Mouse (Mus musculus) layer of hippocampus, postnatal 14 days (tissue): ENCODE measurements at regions not wholly inside any gene's neighbourhood (a gene's known extent, or its start where the extent isn't known, plus 50 kb on each side); places are given as distances from the start of the nearest gene placed in this dataset.
A peak's percentile ranks its signal among the peaks of the same experiment; 100 is the strongest.

Source experiments
- DNase-seq, 2 experiments: peaks; one replicate each; pipeline ENCODE4 v3.0.0; 2021 to 2022; ENCODE audit warnings: low spot score in 2 of 2, mixed read lengths in 1 of 2

GRCm38 (mm10) chr1:71909508-71910124, 256.6 kb upstream of the Fn1 start:
- DNase-seq: no peak

DNA sequence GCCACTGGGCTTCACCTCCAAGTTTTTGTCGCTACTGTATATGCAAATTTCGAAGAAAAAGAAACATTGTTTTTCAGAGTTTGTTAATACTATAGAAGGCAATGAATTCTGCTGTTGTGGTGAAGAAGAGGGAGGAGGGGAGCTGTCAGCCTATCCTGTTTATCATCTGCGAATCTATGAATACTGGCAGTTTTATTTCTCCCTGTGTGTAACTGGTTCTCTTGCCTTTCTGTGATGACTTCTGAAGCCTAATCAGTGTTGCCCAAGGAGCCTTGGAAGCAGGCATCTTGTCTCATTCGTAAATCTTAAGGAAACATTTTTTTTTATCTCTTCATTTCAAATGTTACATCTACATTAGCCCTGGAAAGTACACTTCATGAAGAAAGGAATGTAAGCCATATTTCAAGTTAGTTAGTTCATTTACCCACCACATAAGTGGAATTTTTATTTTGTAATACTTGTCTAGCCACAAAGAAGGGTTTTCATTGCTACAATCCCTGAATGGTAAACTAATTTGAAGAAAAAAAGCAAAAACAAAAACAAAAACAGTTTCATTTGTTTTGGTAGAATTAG, 251.5 kb upstream of the Fn1 start:
- no peak for DNase-seq

DNA sequence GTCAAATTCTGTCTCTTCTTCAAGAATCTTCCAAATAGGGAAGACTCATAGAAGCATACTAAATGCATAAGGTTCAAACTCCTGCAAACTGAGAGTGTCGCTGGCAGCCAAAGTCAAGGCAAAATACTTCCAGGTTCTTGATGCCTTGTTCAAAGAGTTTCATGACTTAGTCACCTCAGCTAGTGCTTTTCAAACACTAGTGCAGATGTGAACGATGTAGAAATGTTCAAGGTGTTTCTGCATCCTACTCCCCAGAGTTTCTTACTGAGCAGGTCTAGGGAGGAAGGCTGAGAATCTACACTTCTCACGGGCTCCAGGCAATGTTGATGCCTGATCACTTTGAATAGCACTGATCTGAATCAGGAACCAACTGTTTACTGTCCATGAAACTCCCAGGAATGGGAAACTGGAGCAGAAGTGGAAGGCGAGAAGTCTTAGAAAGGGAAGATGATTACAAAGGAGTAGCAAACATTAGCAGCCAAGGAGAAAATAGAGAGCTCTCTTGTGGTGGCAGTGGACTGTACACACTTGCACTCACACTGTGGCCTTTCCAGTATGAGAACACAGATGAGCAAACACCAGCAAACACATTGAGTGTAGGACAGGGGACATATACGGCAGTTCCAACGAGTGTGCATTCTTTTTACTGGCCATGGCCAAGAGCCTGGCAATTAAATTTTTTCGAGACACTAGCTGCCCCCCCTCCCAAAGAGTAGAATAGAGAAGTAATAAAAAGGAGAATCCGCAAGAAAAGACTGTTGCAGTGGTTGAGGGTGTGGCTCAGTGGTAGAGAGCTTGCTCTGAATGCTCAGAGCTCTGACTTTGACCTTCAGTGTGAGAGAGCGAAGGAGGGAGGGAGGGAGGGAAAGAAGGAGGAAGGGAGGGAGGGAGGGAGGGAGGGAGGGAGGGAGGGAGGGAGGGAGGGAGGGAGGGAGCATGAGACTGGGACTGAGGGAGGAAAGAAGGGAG, 247.4 kb upstream of the Fn1 start:
- DNase-seq: no peak

GRCm38 (mm10) chr1:71899128-71899527, 246.1 kb upstream of the Fn1 start:
- DNase-seq: no peak

DNA sequence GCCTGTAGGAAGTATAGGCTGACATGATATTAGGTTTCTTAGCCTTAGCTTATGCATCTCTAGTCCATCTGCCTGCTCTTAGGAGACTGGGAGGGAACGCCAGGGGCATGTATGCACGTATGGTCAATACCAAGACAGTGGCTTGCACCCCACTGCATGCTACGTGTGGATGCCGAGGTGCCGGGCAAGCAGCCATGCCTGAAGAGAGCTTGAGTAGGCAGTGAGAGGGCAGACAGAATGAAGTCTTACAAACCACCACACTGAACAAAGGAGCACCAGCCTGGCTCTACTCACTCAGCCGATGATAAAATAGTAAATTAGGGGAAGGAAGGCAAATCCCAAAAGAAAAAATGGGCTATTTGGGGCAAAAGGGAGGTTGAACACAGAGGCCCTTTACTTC, 245.2 kb upstream of the Fn1 start:
- DNase-seq: no peak

- peak in 1 of 2 experiments; percentile 20 for DNase-seq
These were observed 244.6 kb upstream of the Fn1 start for GRCm38 (mm10) chr1:71897464-71898051.

DNA sequence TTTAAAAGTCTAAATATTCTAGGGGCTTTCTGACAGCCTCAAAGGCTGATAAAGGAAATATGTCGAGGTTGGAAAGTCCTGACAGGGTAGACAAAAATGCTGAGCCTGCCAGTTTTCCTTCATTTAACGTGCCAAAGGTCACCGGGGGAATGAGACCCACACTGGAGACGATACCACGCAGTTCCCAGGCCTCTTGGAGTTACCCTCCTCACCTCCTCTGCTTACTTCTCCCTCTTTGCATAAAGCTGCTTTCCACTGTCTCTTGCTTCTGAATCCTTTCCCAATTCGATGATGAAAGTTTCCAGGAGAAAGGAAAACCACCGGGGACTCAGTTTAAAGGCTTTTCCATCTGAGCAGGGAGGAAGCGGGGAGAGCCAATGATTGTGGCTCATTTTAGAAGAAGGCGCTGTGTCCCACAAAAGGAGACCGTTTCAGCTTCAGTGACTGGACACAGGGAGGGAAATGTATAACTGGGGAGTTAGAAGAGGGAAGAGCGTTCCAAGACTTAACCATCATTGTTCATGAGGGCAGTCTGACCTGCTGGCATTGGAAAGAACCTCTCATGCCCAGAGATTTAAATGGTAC, 243.2 kb upstream of the Fn1 start:
- no peak for DNase-seq

DNA sequence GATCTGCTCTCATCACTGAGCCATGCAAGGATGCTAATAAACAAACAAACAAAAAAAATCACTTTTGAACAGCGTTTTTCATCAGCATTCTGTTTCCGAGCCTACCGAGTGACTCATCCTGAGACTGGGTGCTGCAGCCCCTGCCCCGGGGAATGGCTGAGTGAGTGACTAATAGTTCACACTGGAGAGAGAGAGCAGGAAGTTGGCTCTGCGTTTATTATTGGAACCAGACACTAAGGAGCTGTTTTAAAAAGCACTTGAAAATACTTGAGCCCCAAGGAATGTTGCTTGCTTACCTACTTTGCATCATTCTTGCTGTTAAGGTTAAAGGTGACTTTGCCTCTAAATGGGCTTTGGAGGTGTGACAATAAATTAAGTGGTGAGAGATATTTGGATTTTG, 240.6 kb upstream of the Fn1 start:
- DNase-seq: no peak

DNA sequence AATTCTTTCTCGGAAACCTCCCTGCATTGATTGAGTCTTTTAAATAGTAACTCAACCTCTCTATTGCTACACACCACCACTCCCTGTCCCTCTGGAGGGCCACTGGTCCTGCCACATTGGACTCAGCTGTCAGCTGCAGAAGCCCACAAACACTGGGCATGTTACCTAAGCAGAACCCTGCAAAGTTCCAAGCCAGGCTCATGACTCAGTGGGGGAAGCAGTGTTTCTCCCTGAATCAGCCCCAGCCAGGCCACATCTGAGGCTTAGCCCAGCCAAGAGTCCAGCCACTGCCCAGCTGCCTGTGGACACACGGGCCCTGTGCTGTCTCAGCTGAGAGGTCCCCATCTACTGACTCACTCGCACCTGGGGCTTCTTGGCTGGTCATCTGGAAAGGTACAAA, 234.8 kb upstream of the Fn1 start:
- DNase-seq: no peak

- DNase-seq: no peak
These were observed 233.9 kb upstream of the Fn1 start for GRCm38 (mm10) chr1:71886903-71887302.

DNA sequence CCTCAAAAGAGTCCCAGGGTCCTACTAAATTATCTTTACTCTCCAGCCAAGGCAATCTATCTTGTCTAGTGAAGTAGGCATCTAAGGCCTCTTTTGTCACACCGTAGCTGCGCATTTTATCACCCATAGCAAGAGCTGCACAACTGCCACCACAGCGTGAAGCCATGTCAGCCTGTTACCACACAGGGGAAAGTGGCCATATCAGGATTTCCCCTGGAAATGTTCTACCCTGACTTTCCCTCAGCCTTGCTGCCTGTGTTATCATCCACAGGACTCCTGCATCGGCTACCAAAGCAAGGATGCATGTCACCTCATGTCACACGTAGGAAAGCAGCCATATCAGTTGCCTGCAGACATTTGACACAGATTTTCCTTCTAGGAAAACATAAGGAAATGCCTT, 233.2 kb upstream of the Fn1 start:
- no peak for DNase-seq

GRCm38 (mm10) chr1:71881851-71882250, 228.9 kb upstream of the Fn1 start:
- DNase-seq: no peak

GRCm38 (mm10) chr1:71881191-71881590, 228.2 kb upstream of the Fn1 start:
- DNase-seq: no peak

DNA sequence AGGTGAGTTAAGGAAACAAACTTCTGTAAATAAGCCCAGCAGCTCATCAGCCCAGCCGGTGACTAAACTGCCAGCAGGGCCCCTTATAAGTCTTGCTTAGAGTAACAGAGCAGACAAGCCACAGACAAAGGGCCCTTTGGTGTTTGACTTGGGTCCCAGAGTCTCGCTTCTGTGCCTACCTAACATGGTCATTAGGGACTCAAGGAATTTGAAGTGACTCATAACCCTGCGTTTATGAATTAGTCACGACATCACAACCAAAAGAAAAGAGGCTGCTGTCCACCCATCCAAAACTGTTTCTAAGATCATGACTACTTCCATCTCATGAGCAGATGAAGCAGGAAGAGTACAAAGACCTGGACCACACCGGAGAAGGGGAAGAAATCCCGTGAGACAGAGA, 227.5 kb upstream of the Fn1 start:
- DNase-seq: no peak

DNA sequence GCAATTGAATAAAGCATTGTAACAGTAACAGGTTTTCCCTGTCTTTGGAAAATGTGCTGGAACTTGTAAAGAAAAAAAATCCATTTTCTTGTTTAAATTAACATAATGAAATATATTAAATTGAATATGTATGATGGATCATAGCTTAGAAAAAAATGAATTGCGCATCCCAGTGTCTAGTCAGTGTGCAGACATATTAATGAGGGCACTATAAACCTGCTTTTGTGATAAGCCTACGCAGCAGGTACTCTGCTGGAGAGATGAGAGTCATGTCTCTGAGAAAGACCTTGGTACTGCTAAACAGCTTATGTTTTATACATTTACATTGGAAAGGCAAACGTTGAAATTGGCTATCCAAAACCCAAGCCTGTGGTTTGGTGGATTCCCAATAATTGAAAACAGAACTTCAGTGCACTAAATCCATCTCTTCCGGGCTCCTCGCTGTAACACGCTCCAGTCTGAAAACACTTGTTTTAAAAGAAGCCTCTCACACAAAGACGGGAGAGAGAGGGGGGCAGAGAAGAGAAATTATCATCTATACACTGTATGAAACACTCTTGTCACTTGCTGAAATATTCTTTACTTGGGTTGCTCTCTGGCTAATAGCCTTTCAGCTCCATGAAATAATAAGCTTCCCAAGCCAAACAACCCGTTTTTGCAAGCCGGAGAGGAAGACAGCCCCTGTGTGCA, 223.9 kb upstream of the Fn1 start:
- DNase-seq: no peak

DNA sequence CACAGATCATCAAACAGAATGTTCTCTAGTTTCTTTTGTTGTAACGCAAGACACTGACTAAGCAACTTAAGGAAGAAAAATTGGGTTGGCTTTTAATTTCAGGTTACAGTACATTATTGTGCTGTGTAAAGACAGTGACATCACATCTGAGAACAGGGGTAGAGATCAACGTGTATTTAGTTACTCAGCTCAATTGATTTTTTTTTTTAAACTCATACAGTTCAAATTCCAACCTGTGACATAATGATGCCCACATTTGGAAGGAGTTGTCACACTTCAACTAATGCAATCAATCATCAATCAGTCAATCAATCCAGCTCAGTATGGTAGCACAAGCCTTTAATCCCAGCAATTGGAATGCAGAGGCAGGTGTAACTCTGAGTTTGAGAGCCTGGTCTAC, 221.0 kb upstream of the Fn1 start:
- DNase-seq: no peak

DNA sequence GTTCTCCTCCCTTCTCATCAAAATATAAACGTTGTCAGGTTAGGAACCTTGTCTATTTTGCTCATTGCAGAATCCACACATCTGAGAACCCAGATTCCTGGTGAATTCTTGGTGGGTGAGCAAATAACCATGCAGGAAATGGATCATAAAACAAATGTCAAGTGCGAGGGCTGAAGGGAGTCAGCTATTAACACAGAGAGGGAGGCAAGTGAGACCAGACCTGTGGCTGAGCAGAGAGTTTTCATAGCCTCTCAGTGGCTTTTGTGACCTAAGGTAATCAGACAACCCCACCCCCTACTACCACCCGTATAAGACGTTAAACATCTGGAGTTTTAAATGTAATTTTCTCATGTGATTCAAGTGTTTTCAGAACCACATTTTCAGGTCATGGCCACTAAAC, 212.7 kb upstream of the Fn1 start:
- no peak for DNase-seq

- no peak for DNase-seq
These were observed 211.7 kb upstream of the Fn1 start for GRCm38 (mm10) chr1:71864749-71865148.

DNA sequence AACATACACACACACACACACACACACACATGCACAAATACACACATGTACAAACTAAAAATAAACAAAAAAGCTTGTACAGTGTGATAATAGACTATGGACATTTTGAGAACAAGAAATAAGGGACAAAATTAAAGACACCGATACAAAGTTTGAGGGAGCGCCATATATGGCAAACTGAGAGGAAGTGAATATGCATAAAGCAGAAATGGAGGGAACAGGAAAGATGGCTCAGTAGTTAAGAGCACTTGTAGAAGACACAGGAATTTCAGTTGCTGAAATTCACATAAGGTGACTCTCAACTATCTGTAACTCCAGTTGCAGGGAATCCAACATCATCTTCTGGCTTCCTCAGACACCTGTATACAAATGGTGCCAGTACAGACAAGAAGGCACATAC, 200.2 kb upstream of the Fn1 start:
- no peak for DNase-seq

- DNase-seq: no peak
These were observed 198.3 kb upstream of the Fn1 start for GRCm38 (mm10) chr1:71851268-71851667.

DNA sequence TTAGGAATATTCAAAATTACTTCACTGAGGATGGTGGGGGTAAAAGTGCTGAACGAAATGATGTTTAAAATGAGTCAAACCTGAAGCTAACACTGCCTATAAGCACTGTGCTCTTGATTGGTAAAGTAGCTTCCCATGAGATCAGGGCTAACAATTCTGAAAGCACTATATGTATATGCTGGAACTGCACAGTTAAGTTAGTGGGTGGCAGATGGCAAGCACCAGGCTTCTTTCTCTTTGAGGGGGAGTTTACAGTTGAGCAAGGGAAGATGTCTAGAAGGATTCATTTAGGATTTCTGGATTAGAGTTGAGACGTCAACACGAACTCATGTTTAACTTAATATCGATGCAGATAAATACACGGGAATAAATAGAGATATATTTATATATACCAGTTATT, 195.7 kb upstream of the Fn1 start:
- DNase-seq: peak in 1 of 2 experiments; percentile 15
